Mouse (Mus musculus) ES-E14 (cell line): ENCODE data around the gene Nanog.

ENCODE experiments used
- HCFC1 ChIP-seq: IDR thresholded peaks from 2 replicates; pipeline ENCODE4 v1.6.1; 2012; ENCODE audit warnings: low read length, inconsistent platforms, borderline replicate concordance; ENCODE audit not compliant: insufficient read depth
- MAFK ChIP-seq: IDR thresholded peaks from 2 replicates; pipeline ENCODE4 v1.6.1; 2014; ENCODE audit warnings: mild to moderate bottlenecking, low read depth, low read length, inconsistent platforms; ENCODE audit not compliant: insufficient read depth
- ZC3H11A ChIP-seq: IDR thresholded peaks from 2 replicates; pipeline ENCODE4 v1.6.1; 2012; ENCODE audit warnings: low read depth, mild to moderate bottlenecking, inconsistent platforms, low read length, borderline replicate concordance
- ZNF384 ChIP-seq: IDR thresholded peaks from 2 replicates; pipeline ENCODE4 v1.6.1; 2012; ENCODE audit warnings: low read depth, low read length, inconsistent platforms

- TF ChIP-seq MAFK = no peak
- TF ChIP-seq ZC3H11A = no peak
- TF ChIP-seq HCFC1 = no peak
- no peak for TF ChIP-seq ZNF384
Observed at GRCm38 (mm10) chr6:122714707-122715365, 7.5 kb downstream of the Nanog start.
